Mouse (Mus musculus) heart, postnatal 0 days (tissue): Measurements from ENCODE around the gene Chm.

Experiments used
- CTCF ChIP-seq: IDR thresholded peaks from 2 replicates; pipeline ENCODE4 v1.5.1; 2016; ENCODE audit warnings: antibody characterized with exemption, control low read depth, low read depth
- EP300 ChIP-seq: IDR thresholded peaks from 2 replicates; pipeline ENCODE4 v1.6.1; 2016; ENCODE audit warnings: antibody characterized with exemption, low read depth

GRCm38 (mm10) chrX:113172271-113172670, 13.0 kb downstream of the Chm start:
- TF ChIP-seq CTCF (no peak), EP300 (no peak)
